Mouse (Mus musculus) midbrain, embryonic 13.5 days (tissue): ENCODE data around the gene Prss53. TPM values are rescaled to one million over a fixed set of nuclear protein-coding genes. Genes with fewer than 3 reads are reported as not detected.
"Not testable (repeated sequence)": the region's sequence is repeated elsewhere in the genome, so short reads cannot be mapped to it uniquely, and the experiment has no call there.

Experiments
- ATAC-seq: fragments of 200-750 bp; cut with Nextera tagmentation; 2 replicates; pipeline ENCODE4 v1.8.0; 2017; ENCODE audit warnings: mild to moderate bottlenecking, moderate TSS enrichment, moderate library complexity
- H3K27ac ChIP-seq: fragments of 300-500 bp; sonication (generic); 2 replicates; pipeline ENCODE4 v1.5.1; 2015; ENCODE audit warnings: inconsistent platforms, mild to moderate bottlenecking, moderate library complexity
- H3K27me3 ChIP-seq: fragments of 300-500 bp; sonication (generic); 2 replicates; pipeline ENCODE4 v1.6.1; 2015; ENCODE audit warnings: mild to moderate bottlenecking, inconsistent platforms
- H3K36me3 ChIP-seq: fragments of 300-500 bp; sonication (generic); 2 replicates; pipeline ENCODE4 v1.6.1; 2015; ENCODE audit warnings: mild to moderate bottlenecking, inconsistent platforms
- H3K4me1 ChIP-seq: fragments of 300-500 bp; sonication (generic); replicated peaks from 2 replicates; pipeline ENCODE4 v1.6.1; 2015; ENCODE audit warnings: inconsistent platforms
- H3K4me2 ChIP-seq: fragments of 300-500 bp; sonication (generic); replicated peaks from 2 replicates; pipeline ENCODE4 v1.6.1; 2015; ENCODE audit warnings: moderate library complexity, mild to moderate bottlenecking, inconsistent platforms
- H3K4me3 ChIP-seq: fragments of 300-500 bp; sonication (generic); replicated peaks from 2 replicates; pipeline ENCODE4 v1.5.1; 2015; ENCODE audit warnings: mild to moderate bottlenecking, inconsistent platforms
- H3K9ac ChIP-seq: fragments of 300-500 bp; sonication (generic); replicated peaks from 2 replicates; pipeline ENCODE4 v1.6.1; 2015; ENCODE audit warnings: mild to moderate bottlenecking, inconsistent platforms
- H3K9me3 ChIP-seq: fragments of 300-500 bp; sonication (generic); 2 replicates; pipeline ENCODE4 v1.6.1; 2016; ENCODE audit warnings: mild to moderate bottlenecking, inconsistent platforms
- WGBS: fragments of 180-500 bp; shearing (Covaris S2); methylation state at CpG from one replicate; pipeline ENCODE4 v1.1.7; 2015; 5-methylcytosine and 5-hydroxymethylcytosine counted together
- polyA plus RNA-seq: library from polyadenylated mRNA; unstranded; fragments of >200 nt; fragmentation: Nextera tagmentation; extraction: Ambion mirVana; gene quantifications from 2 replicates; pipeline ENCODE4 v1.2.1, GENCODE M21; 2015

Prss53 gene
- polyA plus RNA-seq, 1 experiment from 2014 or later, result 1.0 TPM

GRCm38 (mm10) chr7:127907939-127908338 is 17.2 kb upstream of the Prss53 start:
- H3K4me1 ChIP-seq, result peaks cover 26% of the 10 kb centered on the region
- no peak overlapping the region for H3K4me3 ChIP-seq
- 96% methylated on average over 12 of the region's 12 CpGs for WGBS
- H3K27me3 ChIP-seq, result no peaks in the 10 kb centered on the region
- no peak overlapping the region for H3K9ac ChIP-seq
- no peak for ATAC-seq
- H3K9me3 ChIP-seq, result no peaks in the 10 kb centered on the region
- no peak overlapping the region for H3K27ac ChIP-seq
- H3K36me3 ChIP-seq, result peaks cover 44% of the 10 kb centered on the region
- no peak overlapping the region for H3K4me2 ChIP-seq

GRCm38 (mm10) chr7:127903971-127904796 is 13.4 kb upstream of the Prss53 start, which contains the start of gene Bckdk:
Gene Bckdk, plus strand, starts transcription at chr7:127904082.
- Histone ChIP-seq H3K9me3 (no peaks in the 10 kb centered on the region), H3K4me3 (peak within 1 kb of the TSS; percentile 75), H3K9ac (peak within 1 kb of the TSS; percentile 90), H3K4me1 (peaks cover 18% of the 10 kb centered on the region), H3K27me3 (0 out of 2 replicates have a peak, but pooled peaks cover 4% of the 10 kb centered on the region), H3K4me2 (peak within 1 kb of the TSS; percentile 87), H3K36me3 (peaks cover 36% of the 10 kb centered on the region), H3K27ac (peak within 1 kb of the TSS; percentile 78)
- 9% methylated on average over 38 of the region's 38 CpGs for WGBS
- peak; percentile 95 for ATAC-seq

- Histone ChIP-seq H3K36me3 (peaks cover 13% of the 10 kb centered on the region), H3K4me2 (no peak overlapping the region), H3K27me3 (0 out of 2 replicates have a peak, but pooled peaks cover 5% of the 10 kb centered on the region), H3K4me3 (no peak overlapping the region), H3K4me1 (peaks cover 18% of the 10 kb centered on the region), H3K27ac (no peak overlapping the region), H3K9ac (no peak overlapping the region), H3K9me3 (no peaks in the 10 kb centered on the region)
- WGBS, result 81% methylated on average over 2 of the region's 2 CpGs
- no peak for ATAC-seq
Observed at GRCm38 (mm10) chr7:127901772-127902171, 11.0 kb upstream of the Prss53 start.

- 0 out of 2 replicates have a peak, but pooled peaks cover 5% of the 10 kb centered on the region for H3K27me3 ChIP-seq
- no peaks in the 10 kb centered on the region for H3K9me3 ChIP-seq
- WGBS, result 51% methylated on average over 7 of the region's 7 CpGs
- H3K4me2 ChIP-seq, result no peak overlapping the region
- no peaks in the 10 kb centered on the region for H3K36me3 ChIP-seq
- no peak overlapping the region for H3K9ac ChIP-seq
- no peak overlapping the region for H3K27ac ChIP-seq
- H3K4me1 ChIP-seq, result peaks cover 11% of the 10 kb centered on the region
- ATAC-seq, result no peak
- no peak overlapping the region for H3K4me3 ChIP-seq
Observed at GRCm38 (mm10) chr7:127899997-127900396, 9.2 kb upstream of the Prss53 start.

- H3K27ac ChIP-seq, result no peak overlapping the region
- ATAC-seq, result no peak
- no peak overlapping the region for H3K4me2 ChIP-seq
- no peak overlapping the region for H3K9ac ChIP-seq
- H3K4me3 ChIP-seq, result no peak overlapping the region
- H3K9me3 ChIP-seq, result no peaks in the 10 kb centered on the region
- peaks cover 10% of the 10 kb centered on the region for H3K4me1 ChIP-seq
- 39% methylated on average over 10 of the region's 10 CpGs for WGBS
- 0 out of 2 replicates have a peak, but pooled peaks cover 5% of the 10 kb centered on the region for H3K27me3 ChIP-seq
- peaks cover 2% of the 10 kb centered on the region; the same call in 1 of the 2 replicates for H3K36me3 ChIP-seq
Observed at GRCm38 (mm10) chr7:127898179-127898956, 7.6 kb upstream of the Prss53 start.

- H3K4me1 ChIP-seq, result peaks cover 10% of the 10 kb centered on the region
- no peak overlapping the region for H3K4me3 ChIP-seq
- WGBS, result 88% methylated on average over 7 of the region's 7 CpGs
- H3K9ac ChIP-seq, result no peak overlapping the region
- H3K27me3 ChIP-seq, result 0 out of 2 replicates have a peak, but pooled peaks cover 5% of the 10 kb centered on the region
- no peak overlapping the region for H3K27ac ChIP-seq
- no peaks in the 10 kb centered on the region for H3K9me3 ChIP-seq
- no peak overlapping the region for H3K4me2 ChIP-seq
- H3K36me3 ChIP-seq, result peaks cover 10% of the 10 kb centered on the region
- ATAC-seq, result no peak
Observed at GRCm38 (mm10) chr7:127897542-127897941, 6.8 kb upstream of the Prss53 start.

GRCm38 (mm10) chr7:127896384-127896783 is 5.6 kb upstream of the Prss53 start:
- no peak overlapping the region for H3K4me3 ChIP-seq
- WGBS, result 58% methylated on average over 13 of the region's 13 CpGs
- ATAC-seq, result no peak
- H3K4me1 ChIP-seq, result peaks cover 10% of the 10 kb centered on the region
- H3K27ac ChIP-seq, result no peak overlapping the region
- no peaks in the 10 kb centered on the region for H3K9me3 ChIP-seq
- H3K4me2 ChIP-seq, result no peak overlapping the region
- 0 out of 2 replicates have a peak, but pooled peaks cover 5% of the 10 kb centered on the region for H3K27me3 ChIP-seq
- no peak overlapping the region for H3K9ac ChIP-seq
- peaks cover 10% of the 10 kb centered on the region for H3K36me3 ChIP-seq

GRCm38 (mm10) chr7:127895891-127896290 is 5.1 kb upstream of the Prss53 start:
- WGBS, result 73% methylated on average over 7 of the region's 7 CpGs
- Histone ChIP-seq H3K4me3 (peak overlapping the region; percentile 59; the same call in 1 of the 2 replicates), H3K4me2 (peak overlapping the region; percentile 76), H3K36me3 (peaks cover 10% of the 10 kb centered on the region), H3K4me1 (peaks cover 10% of the 10 kb centered on the region)
- not testable (repeated sequence) for H3K27me3 ChIP-seq, H3K9me3 ChIP-seq, H3K9ac ChIP-seq, H3K27ac ChIP-seq
- peak; percentile 51 for ATAC-seq

- H3K4me3 ChIP-seq, result peak within 1 kb of the TSS; percentile 59
- H3K9ac ChIP-seq, result peak within 1 kb of the TSS; percentile 73
- H3K4me1 ChIP-seq, result peaks cover 10% of the 10 kb centered on the region
- H3K9me3 ChIP-seq, result no peaks in the 10 kb centered on the region
- ATAC-seq, result peak; percentile 99
- under 1% methylated on average over 26 of the region's 26 CpGs for WGBS
- H3K4me2 ChIP-seq, result peak within 1 kb of the TSS; percentile 76
- H3K27me3 ChIP-seq, result 0 out of 2 replicates have a peak, but pooled peaks cover 5% of the 10 kb centered on the region
- peak within 1 kb of the TSS; percentile 76 for H3K27ac ChIP-seq
- H3K36me3 ChIP-seq, result peaks cover 15% of the 10 kb centered on the region
Observed at GRCm38 (mm10) chr7:127895442-127895841, 4.7 kb upstream of the Prss53 start, which contains the start of the genes Gm21974 and Vkorc1. Gene Gm21974, minus strand, starts transcription at chr7:127895454. Gene Vkorc1, minus strand, starts transcription at chr7:127895617.

GRCm38 (mm10) chr7:127894480-127894879 is 3.7 kb upstream of the Prss53 start:
- Histone ChIP-seq H3K9ac (peak overlapping the region; percentile 73), H3K27ac (no peak overlapping the region), H3K4me3 (peak overlapping the region; percentile 59), H3K9me3 (no peaks in the 10 kb centered on the region), H3K4me1 (peaks cover 10% of the 10 kb centered on the region), H3K36me3 (peaks cover 24% of the 10 kb centered on the region), H3K4me2 (peak overlapping the region; percentile 76), H3K27me3 (0 out of 2 replicates have a peak, but pooled peaks cover 3% of the 10 kb centered on the region)
- 90% methylated on average over 5 of the region's 5 CpGs for WGBS
- ATAC-seq, result no peak

- 84% methylated on average over 3 of the region's 3 CpGs for WGBS
- ATAC-seq, result no peak
- no peak overlapping the region for H3K9ac ChIP-seq
- H3K4me1 ChIP-seq, result peaks cover 29% of the 10 kb centered on the region
- H3K36me3 ChIP-seq, result peaks cover 81% of the 10 kb centered on the region
- H3K27me3 ChIP-seq, result no peaks in the 10 kb centered on the region
- H3K4me2 ChIP-seq, result no peak overlapping the region
- H3K4me3 ChIP-seq, result no peak overlapping the region
- no peaks in the 10 kb centered on the region for H3K9me3 ChIP-seq
- H3K27ac ChIP-seq, result no peak overlapping the region
Observed at GRCm38 (mm10) chr7:127888821-127889220, 1.9 kb downstream of the Prss53 start.
